In the genomic region with DNA sequence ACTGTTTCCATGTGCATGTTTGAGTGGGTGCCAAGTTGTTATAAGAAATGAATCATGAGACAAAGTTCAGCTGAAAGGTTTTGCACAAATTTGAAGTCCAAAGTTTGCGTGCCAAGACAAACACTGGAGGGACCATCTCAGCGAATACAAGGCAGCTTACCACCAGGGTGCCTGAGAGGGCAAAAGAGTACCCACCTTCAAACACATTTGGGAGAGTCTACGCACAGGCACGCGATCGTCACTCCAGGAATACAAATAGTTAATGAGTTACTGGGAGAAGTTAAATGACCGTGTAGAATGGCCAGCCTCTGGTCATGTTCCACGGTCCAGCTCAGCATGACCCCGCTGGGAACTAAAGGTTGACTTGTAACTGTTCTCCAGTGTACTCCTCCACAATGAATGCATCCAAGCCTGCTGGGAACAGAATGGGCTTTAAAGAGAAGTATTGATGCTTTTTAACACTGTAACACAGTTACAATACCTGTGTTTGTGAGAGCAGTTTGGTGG, we compare ENCODE assay signal across 10 mouse cellular contexts. TPM values are rescaled to one million over a fixed set of nuclear protein-coding genes. Genes with fewer than 3 reads are reported as not detected.
A peak's percentile ranks its signal among the peaks of the same experiment; 100 is the strongest.
DNase-seq lines count a peak whose midpoint lies in the region; ATAC-seq and TF ChIP-seq lines count a peak whose summit lies in the region.
"Had no signal": no experiment of that assay in that cellular context is flagged by ENCODE, and none has a peak within 500 bp of the region (broad histone marks: within the 10 kb centered on the region; RNA-seq: fewer than 3 reads in every experiment).

No protein-coding gene starts in this region.

- H3K9ac ChIP-seq in heart, embryonic 15.5 days, result no peak overlapping the region
- H3K9ac ChIP-seq: midbrain, embryonic 13.5 days had no signal

- no peaks in the 10 kb centered on the region for H3K27me3 ChIP-seq in heart, embryonic 15.5 days
- H3K27me3 ChIP-seq in myocyte (ENCODE audit: control insufficient read depth, insufficient read depth, insufficient read length), result no peaks in the 10 kb centered on the region
- H3K27me3 ChIP-seq: midbrain, embryonic 13.5 days had no signal

- no peaks in the 10 kb centered on the region for H3K79me2 ChIP-seq in myocyte (ENCODE audit: control insufficient read depth, insufficient read depth)

- no peak overlapping the region for H3K4me3 ChIP-seq in heart, embryonic 15.5 days
- no peak overlapping the region for H3K4me3 ChIP-seq in myocyte
- H3K4me3 ChIP-seq in layer of hippocampus, adult 2 months, result no peak overlapping the region
- H3K4me3 ChIP-seq: erythroblast, embryonic 14.5 days; midbrain, embryonic 13.5 days had no signal

- 60% methylated on average over 9 of the region's 9 CpGs for WGBS in heart, embryonic 15.5 days

- H3K4me1 ChIP-seq in heart, embryonic 15.5 days (replicated peaks), result peaks cover 10% of the 10 kb centered on the region

- no peak for TF ChIP-seq POLR2A in myocyte (IDR thresholded peaks at IDR 0.05; ENCODE audit: insufficient read length, low read depth)

- no peak overlapping the region for H3K4me2 ChIP-seq in heart, embryonic 15.5 days
- H3K4me2 ChIP-seq in myocyte (ENCODE audit: low read depth), result peak overlapping the region; percentile 43
- H3K4me2 ChIP-seq: midbrain, embryonic 13.5 days had no signal

- H3ac ChIP-seq in myocyte (ENCODE audit: control insufficient read depth, insufficient read length), result no peak overlapping the region

- no peaks in the 10 kb centered on the region for H3K36me3 ChIP-seq in heart, embryonic 15.5 days
- no peaks in the 10 kb centered on the region for H3K36me3 ChIP-seq in myocyte (ENCODE audit: control insufficient read depth, insufficient read depth)
- H3K36me3 ChIP-seq: midbrain, embryonic 13.5 days had no signal

- 0 out of 2 replicates have a peak, but pooled peaks have one; percentile 39 for ATAC-seq in heart, embryonic 15.5 days (replicated peaks; ENCODE audit: insufficient number of reproducible peaks, insufficient read depth, low FRiP score, low read depth)
- ATAC-seq: midbrain, embryonic 13.5 days had no signal

- no peak for DNase-seq in heart, postnatal 4 days
- peak; percentile 25 for DNase-seq in adrenal gland, postnatal 25 days
- DNase-seq in kidney, adult 9 months, result peak; percentile 96
- no peak for DNase-seq in cerebellum, postnatal 14 days
- DNase-seq in layer of hippocampus, adult 2 months (ENCODE audit: low spot score in 2 of 2), result no peak
- no peak for DNase-seq in ovary, postnatal 36 days (ENCODE audit: low spot score)

- no peak overlapping the region for H3K27ac ChIP-seq in heart, embryonic 15.5 days
- H3K27ac ChIP-seq in layer of hippocampus, adult 2 months, result no peak overlapping the region
- H3K27ac ChIP-seq: midbrain, embryonic 13.5 days had no signal

- TF ChIP-seq CTCF in layer of hippocampus, adult 2 months (conservative IDR thresholded peaks at IDR 0.05), result no peak

- no peaks in the 10 kb centered on the region for H3K9me3 ChIP-seq in heart, embryonic 15.5 days (replicated peaks)
- H3K9me3 ChIP-seq: midbrain, embryonic 13.5 days had no signal

TF ChIP-seq in myocyte, 11 proteins besides CTCF, POLR2A, EP300 and RAD21:
- no peak for TF ChIP-seq E2F4 (IDR thresholded peaks at IDR 0.05; ENCODE audit: insufficient read depth)
- no peak for TF ChIP-seq MAX (IDR thresholded peaks at IDR 0.05; ENCODE audit: low read depth)
- TF ChIP-seq MYOG (IDR thresholded peaks at IDR 0.05; ENCODE audit: control insufficient read depth in 1 of 3, insufficient read depth in 1 of 3, insufficient read length in 2 of 3, low read depth in 2 of 3), result no peak
- TF ChIP-seq POLR2AphosphoS2 (IDR thresholded peaks at IDR 0.05; ENCODE audit: insufficient read length, low read depth), result no peak
- no peak for TF ChIP-seq MYOD1 (IDR thresholded peaks at IDR 0.05; ENCODE audit: control insufficient read depth in 1 of 3, insufficient read length in 2 of 3, low read depth in 2 of 3)
- no peak for TF ChIP-seq CEBPB (IDR thresholded peaks at IDR 0.05; ENCODE audit: insufficient read depth, poor library complexity, severe bottlenecking)
- TF ChIP-seq SRF (IDR thresholded peaks at IDR 0.05; ENCODE audit: control insufficient read depth, insufficient read length, low read depth), result no peak
- no peak for TF ChIP-seq USF1 (IDR thresholded peaks at IDR 0.05; ENCODE audit: low read depth)
- no peak for TF ChIP-seq TCF3 (IDR thresholded peaks at IDR 0.05; ENCODE audit: insufficient read length, low read depth)

RNA-seq across cellular contexts. Expression of a gene that starts 14.6 kb away (rescaled TPM):
- 10.8 and 14.5 TPM in 2 replicates for polyA plus RNA-seq in heart, embryonic 15.5 days (2015; fragmentation: Nextera tagmentation; extraction: Ambion mirVana)
- 10 to 100 TPM; 27.0 to 28.1 TPM for total RNA-seq in heart, postnatal 4 days (2021)
- total RNA-seq in adrenal gland, postnatal 25 days (2021), result 114 and 119 TPM in 2 replicates
- 6.6 TPM for polyA plus RNA-seq in myocyte (2012; fragmentation: generic; extraction: Trizol)
- 100 to 1,000 TPM; 173 to 175 TPM for total RNA-seq in layer of hippocampus, adult 2 months (2021)

RNA-seq across cellular contexts. Expression of a gene that starts 52.4 kb away (rescaled TPM):
- 16.0 and 18.7 TPM in 2 replicates for polyA plus RNA-seq in heart, embryonic 15.5 days (2015; fragmentation: Nextera tagmentation; extraction: Ambion mirVana)
- 10 to 100 TPM; 21.5 to 24.9 TPM for total RNA-seq in heart, postnatal 4 days (2021)
- 20.9 and 29.5 TPM in 2 replicates for total RNA-seq in adrenal gland, postnatal 25 days (2021)
- polyA plus RNA-seq in myocyte (2012; fragmentation: generic; extraction: Trizol), result 6.4 TPM
- total RNA-seq in layer of hippocampus, adult 2 months (2021), result 100 to 1,000 TPM; 106 to 108 TPM

Comparison
In these comparisons a context has a peak if more than half of its experiments do, and no peak if none do; other contexts are left out.
1. DNase-seq: peak in adrenal gland, postnatal 25 days (single experiment) and kidney, adult 9 months (single experiment); none in heart, postnatal 4 days (single experiment), cerebellum, postnatal 14 days (0 of 2), layer of hippocampus, adult 2 months (0 of 2) and ovary, postnatal 36 days (single experiment).